Mouse (Mus musculus) heart, postnatal 14 days (tissue): Measurements from ENCODE around the gene Qk. TPM values are rescaled to one million over a fixed set of nuclear protein-coding genes. Genes with fewer than 3 reads are reported as not detected.

Experiments
- DNase-seq, 2 experiments: peaks; one replicate each; pipeline ENCODE4 v3.0.0; 2021 to 2022
- intact Hi-C: fragments of 180-260 bp; cut with DNase I; formaldehyde crosslinking; loops from one replicate; pipeline ENCODE4 v1.15.1; 2025
- total RNA-seq, 2 experiments: library from RNA; stranded (reverse); gene quantifications; 2 replicates each; pipeline ENCODE4 v1.2.3; 2021

Gene Qk
- total RNA-seq, 2 experiments from 2014 or later, result 417 to 428 TPM

DNA sequence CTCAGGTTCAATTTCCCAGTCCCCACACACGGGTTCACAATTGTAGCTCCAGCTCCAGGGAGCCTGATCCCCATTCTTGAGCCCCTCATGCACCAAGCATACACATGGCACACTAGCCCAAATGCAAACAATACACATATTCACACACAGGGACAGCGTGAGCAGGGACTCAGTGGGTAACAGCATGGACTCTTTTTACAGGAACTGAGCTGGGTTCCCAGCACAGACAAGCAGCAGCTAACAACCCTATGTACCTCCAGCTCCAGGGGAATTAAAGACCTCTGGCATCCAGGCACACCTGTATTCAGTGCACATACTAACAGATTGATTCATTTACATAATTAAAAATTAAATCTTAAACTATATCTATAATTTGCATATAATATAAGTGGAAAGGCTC lies 34.9 kb downstream of the Qk start:
- no peak for DNase-seq
- intact Hi-C loops, result no loop called here

DNA sequence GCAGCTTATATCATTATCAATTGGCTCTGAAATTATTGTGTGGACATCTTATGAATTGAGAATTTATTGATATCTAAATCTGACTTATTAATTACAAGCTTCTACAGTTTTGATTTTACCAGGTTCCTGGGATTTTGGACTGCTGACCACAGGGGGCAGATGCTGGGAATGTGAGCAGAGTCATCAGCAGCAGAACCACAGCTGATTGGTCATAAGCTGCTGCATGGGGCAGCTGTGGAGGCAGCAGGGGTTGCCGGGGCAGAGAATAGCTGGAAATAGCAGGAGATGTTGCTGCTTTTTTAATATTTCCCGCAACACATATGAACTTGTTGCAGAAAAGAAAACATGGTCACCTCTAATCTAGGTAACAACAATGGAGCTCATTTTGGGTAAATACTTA lies 40.1 kb downstream of the Qk start:
- intact Hi-C loops, result no loop called here
- no peak for DNase-seq

DNA sequence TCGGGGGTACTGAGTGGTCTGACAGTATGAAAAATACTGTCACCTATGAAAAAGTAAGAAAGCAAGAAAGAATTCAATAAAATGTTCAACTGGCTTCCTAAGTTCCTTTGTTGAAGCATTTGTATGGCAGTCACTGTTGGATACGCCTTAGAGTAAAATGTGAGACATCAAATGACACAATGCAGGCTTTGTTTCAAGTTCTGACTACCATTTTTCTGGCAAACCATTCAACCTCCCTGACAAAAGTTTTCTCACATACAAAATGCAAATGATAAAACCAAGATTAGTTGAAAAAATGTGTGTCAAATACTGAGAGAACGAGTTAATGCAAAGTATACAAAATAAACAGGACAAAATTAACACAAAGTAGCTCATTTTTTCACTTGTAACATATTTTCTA lies 50.1 kb downstream of the Qk start:
- DNase-seq, result no peak
- intact Hi-C loops, result loop anchor here (5.0 kb wide), 1 partner anchor 52 kb away; no protein-coding TSS in a partner anchor

DNA sequence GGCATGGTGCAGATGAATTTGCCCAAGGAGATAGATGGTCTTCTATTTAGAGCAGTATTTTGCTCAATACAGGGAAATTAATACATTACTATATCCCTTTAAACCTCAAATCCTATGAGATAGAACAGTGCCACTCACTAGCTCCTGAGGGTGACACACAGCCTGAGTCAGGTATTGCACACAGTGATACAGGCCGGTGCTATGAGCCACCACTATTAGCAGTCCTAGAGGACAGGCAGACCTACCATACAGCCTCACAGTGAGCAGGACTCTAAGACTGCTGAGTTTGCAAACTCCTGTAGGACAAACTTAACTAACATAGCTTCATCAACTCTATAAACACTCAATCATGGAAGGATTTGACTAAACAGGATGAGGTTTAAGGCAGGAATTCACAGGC lies 51.2 kb downstream of the Qk start:
- intact Hi-C loops, result loop anchor here (5.0 kb wide), 1 partner anchor 51 kb away; no protein-coding TSS in a partner anchor
- no peak for DNase-seq

DNA sequence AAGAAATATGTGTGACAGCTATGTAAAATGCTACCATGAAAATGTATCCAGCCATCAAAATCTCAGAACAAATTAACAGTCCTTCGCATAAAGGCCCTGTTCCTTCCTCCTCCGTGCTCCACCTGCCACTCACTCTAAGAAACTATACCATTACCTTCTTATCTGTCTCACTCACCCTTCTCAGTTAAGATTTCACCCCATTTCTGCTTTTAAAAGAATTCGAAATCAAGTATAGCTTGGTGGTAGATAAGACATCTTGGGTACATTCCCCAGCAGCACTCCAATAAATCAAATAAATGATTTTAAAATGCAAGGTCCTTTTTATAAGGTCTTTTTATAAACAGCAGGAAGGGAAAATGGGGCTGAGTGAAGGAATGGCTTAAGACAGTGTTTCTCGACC lies 53.4 kb downstream of the Qk start:
- DNase-seq, result no peak
- intact Hi-C loops, result loop anchor here (5.0 kb wide), 1 partner anchor 49 kb away; no protein-coding TSS in a partner anchor

DNA sequence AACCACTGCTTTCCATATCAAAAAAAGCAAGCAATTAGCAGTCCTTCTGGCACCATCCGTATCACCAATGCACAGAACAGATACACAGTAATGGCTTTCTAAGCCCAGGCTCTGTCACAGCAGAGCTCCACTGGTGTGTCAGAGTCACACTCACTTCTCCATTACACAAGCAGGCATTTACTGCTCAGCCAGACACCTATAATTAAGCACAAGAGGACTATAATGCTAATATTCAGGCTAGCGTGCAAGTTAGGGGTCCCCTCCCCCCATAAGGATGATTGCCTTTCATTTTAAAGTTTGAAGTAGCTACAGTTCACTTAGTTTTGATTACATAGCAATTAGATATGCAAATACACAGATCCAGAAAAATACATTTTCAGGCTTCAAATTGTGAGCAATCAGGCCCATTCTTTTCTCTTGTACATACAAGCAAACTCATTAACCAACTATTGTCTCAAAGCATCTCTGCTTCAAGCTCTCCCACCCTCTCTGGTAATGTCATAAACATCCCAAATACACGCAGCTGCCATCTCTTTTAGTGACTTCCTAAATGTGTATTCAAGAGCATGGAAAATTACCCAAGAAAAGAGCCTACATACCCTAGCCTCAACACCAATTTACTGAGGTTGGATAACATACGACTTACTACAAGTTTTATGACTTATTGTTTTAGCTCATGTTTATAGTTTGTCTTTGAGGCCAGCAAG lies 68.2 kb downstream of the Qk start:
- no peak for DNase-seq
- intact Hi-C loops, result no loop called here

DNA sequence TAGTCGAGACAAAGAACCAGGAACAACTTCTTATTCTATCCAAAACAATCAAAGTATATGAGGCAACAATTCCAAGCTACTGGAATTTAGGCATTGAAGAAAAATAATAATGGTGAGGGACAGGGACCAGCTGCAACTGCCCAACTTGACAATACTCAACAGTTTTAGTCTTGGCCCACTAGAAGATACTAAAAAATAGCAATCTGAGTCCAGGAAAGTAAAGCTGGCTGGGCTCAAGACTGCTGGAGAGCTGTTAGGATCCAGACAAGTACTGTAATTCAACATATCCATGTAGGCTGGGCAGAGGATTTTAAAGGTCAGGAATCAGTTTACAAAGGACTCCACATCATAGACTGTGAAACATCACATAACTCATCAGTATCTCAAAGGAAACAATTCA lies 79.6 kb downstream of the Qk start:
- intact Hi-C loops, result loop anchor here (5.0 kb wide), 1 partner anchor 52 kb away; no protein-coding TSS in a partner anchor
- DNase-seq, result no peak

DNA sequence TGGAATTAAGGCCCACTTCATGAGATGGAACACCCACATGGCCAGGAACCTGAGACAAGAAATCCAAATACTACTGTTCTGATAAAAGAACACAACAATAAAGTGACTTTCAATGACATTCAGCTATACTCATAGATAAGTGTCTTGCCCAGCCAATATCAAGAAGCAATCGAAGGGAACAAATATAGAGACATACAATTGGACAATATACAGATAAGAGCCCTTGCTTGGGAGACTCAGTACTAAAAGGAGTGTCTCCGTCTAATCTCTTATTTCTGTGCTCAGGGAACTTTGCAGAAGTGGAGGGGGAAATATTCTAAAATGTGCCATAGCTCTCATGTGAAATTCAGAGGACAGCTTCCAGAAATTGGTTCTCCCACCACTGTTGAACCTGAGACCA lies 83.1 kb downstream of the Qk start:
- intact Hi-C loops, result no loop called here
- no peak for DNase-seq

DNA sequence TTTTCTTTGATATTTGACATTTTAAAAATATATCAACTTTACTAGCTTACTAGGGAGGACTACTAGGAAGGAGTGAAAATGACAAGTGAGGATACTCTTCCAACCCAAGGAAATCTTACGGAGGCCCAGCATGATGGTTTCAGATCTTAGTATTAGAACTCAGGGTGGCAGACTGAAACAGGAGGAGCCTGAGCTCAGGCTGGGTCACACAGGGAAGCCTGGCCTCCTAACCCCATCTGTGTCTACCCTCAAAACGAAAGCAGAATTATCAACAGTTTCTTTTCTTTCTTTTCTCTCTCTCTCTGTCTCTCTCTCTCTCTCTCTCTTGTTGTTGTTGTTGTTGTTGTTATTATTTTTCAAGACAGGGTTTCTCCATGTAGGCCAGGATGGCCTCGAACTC lies 87.2 kb downstream of the Qk start:
- intact Hi-C loops, result no loop called here

DNA sequence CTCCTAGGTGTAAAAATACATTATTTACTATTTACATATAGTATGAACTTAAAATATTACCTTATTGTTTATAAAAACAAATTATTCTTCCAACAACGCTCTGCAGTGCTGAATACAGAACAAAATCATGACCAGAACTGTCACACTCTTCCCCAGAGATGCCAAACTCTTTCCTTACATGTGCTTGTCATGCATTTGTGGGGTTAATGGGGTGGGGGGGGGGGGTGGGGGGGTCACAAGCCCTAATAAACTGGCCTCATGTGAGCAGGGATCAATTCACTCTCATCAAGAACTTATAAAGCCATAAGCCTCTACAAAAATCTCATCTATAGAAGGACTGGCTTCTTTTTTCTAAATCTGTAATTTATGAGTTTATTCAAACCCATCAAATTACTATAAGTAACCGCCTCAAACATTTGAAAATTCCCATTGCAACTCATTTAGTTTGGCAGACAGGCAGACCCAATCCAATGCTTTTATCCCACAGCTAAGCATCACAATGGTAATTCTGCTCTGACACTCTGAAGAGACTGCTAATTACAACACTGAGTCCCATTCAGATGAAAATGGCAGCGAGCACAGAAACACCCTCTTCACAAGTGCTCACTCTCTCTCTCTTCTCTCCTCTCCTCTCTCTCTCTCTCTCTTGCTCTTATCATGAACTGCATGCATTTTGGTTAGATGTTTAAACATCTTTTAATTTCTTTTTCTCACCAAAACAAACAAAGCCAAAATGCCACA lies 91.7 kb downstream of the Qk start:
- intact Hi-C loops, result loop anchor here (5.0 kb wide), 1 partner anchor 84 kb away; no protein-coding TSS in a partner anchor
- no peak for DNase-seq

More for the DNA sequence above, 87.2 kb downstream of the Qk start:
- no peak for DNase-seq

DNA sequence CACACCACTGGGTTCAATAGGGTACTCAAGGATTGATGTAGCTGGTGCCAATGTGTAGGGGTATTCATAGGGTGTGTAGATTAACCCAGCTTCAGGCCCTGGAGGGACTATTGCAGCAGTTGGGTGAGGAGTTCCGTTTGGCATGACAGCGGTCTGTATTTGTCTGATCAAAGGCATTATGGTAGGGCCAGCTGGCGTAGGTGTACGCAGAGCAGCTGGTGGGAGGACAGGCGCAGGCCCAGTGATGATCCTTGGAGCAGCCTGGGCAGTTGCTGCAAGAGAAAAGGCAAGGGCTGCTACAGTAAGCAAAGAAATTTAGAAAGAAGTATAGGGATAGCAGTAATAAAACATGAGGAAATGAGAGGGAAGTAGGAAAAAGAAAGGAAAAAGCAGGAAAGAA lies 103.5 kb downstream of the Qk start:
- intact Hi-C loops, result loop anchor here (5.0 kb wide), 1 partner anchor 51 kb away; no protein-coding TSS in a partner anchor
- DNase-seq, result no peak

DNA sequence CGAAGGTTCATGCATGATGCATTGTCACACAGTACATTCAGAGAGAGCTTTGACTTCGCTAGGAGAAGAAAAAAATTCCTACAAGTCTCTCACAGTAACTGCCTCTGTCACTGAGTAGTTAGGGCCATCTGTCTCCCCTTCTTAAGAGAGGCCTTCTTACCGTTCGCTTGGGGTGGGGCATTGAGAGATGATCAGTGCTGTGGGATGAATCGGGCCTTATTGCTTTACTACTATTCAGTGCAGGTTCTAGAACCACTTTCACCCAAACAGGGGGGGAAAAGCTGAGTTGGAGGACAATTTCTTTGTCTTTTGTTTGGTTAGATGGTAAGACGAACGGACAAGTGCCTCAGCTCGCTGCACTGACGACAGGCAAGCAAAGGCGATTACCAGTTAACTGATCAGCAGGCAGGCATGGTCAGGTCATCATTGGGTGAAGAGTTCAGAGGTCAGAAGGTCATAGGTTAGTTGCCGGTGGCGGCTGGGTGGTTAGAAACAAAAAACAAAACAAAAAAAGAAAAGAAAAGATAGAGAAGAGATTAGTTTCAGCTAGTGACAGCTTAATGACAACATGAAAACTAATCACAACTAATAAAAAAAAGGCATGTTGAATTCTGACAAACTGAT lies 110.4 kb downstream of the Qk start:
- intact Hi-C loops, result no loop called here
- no peak for DNase-seq

DNA sequence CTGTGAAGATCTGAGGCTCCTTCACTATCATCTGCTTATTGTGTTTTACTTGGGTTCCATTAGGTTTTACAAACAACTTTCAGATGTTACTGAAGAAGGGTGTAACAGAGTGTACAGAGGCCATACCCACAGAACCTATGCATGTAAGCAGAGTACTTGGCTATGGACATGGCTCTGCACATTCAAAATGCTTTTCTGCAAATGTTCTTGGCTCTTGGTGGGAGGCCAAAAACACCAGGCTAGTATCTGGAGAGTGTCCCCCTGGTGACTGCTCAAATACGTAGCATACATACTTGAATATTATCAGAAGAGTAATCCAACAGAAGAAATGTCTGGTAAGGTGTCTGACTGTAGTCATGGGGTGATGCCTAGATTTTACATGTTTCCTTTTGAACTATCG lies 121.0 kb downstream of the Qk start:
- DNase-seq, result no peak

DNA sequence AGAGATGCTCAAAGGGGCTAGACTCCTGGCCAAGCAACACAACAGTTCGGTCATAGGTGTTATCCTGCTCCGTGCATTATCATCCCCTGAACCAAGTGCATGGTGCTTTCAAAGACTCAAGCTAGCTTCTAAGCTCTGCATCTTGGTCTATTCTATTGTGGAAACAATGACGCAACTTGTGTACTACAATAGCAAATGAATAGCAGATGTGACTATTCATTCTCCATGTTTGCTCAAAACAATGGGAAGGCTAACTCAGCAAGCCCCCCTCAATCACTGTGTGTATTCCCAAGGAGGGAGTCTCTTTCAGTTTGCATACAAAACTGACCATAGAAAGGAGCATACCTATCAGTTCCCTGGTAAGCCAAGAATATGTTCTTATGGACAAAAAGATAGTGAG lies 121.4 kb downstream of the Qk start:
- intact Hi-C loops, result loop anchor here (5.0 to 10.0 kb wide), 3 partner anchors 297 to 547 kb away; no protein-coding TSS in a partner anchor
- no peak for DNase-seq

More for the DNA sequence above, 121.0 kb downstream of the Qk start:
- intact Hi-C loops, result loop anchor here (5.0 to 10.0 kb wide), 3 partner anchors 296 to 546 kb away; no protein-coding TSS in a partner anchor

DNA sequence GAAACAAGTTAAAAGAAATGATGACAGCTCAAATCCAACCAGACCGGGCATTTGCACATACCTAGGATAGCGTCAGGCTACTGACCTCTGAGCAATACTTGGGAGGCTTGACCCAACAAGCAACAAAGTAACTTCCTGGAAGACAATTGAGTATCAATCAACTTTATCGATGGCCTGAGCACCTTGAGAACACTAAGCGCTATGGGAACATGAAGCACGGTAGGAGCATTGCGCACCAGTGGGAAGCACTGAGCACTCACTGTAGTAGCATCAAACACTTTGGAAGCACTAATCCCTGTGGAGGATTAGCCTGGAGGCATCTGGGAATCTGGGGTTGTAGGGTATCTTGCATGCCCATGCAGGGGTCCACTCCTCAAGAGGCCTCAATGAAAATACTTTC lies 124.0 kb downstream of the Qk start:
- intact Hi-C loops, result loop anchor here (5.0 to 10.0 kb wide), 3 partner anchors 299 to 549 kb away; no protein-coding TSS in a partner anchor
- no peak for DNase-seq

DNA sequence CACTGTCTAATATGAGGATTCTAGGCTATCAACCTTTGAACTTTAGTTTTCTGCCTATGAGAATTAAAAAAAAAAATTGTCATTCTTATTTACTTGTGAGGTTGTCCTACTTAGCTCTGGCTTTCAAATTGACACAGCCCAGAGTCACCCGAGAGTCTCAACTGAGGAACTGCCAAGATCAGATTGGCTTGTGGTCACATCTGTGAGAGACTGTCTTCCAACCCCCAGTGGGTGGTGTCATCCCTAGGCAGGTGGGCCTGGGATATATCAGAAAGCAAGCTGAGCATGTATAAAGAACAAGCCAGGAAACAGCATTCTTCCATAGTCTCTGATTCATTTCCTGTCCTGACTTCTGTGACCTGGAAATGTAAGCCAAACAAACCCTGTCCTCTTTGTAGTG lies 128.8 kb downstream of the Qk start:
- no peak for DNase-seq
- intact Hi-C loops, result loop anchor here (10.0 kb wide), 2 partner anchors 304 to 554 kb away; no protein-coding TSS in a partner anchor

DNA sequence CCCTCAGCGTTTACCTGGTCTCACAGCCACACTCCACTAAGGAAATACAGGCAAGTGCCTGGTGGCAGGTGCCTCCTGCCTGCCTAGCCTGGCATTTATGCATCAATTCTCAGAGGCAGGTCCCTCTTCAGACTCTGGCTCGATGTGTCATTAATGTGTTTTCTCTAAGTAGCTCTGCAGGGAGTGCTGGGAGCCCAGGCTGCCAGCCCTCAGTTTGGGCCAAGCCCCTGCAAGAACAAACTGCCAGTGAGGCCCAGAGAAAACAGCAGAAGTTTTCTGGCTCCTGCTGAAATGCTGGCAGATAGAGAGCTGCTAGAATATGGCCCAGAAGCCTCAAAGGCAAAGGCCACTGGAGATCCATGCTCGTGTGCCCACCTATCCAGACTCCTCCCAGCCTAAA lies 131.2 kb downstream of the Qk start:
- DNase-seq, result no peak
- intact Hi-C loops, result no loop called here

DNA sequence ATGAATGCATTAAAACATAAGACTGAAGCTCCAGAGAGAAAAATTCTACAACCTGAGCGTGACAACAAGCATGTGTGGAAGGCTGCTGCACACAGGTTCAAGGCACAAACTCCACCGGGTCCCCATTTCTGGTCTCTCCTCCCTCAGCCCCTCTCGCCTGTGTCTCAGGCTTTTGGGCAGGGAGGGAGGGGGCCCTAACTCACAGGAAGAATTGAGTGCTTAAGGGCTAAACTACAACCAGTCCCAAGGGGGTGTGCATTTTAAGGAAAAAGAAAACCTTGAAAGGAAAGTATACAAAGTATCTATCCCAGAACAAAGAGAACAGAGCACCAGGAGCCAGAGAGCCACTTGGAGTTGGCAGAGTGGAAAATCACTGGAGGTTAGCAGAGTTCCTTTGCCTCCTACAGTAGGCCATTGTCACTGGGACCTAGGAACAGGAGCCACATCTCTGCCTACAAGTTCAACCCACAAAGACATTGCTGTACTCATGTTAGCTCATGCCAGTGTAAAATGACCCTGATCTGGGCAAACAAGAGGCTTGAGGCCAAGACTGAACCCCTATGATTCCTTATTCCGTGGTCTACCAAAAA lies 132.1 kb downstream of the Qk start:
- DNase-seq, result no peak
- intact Hi-C loops, result no loop called here

DNA sequence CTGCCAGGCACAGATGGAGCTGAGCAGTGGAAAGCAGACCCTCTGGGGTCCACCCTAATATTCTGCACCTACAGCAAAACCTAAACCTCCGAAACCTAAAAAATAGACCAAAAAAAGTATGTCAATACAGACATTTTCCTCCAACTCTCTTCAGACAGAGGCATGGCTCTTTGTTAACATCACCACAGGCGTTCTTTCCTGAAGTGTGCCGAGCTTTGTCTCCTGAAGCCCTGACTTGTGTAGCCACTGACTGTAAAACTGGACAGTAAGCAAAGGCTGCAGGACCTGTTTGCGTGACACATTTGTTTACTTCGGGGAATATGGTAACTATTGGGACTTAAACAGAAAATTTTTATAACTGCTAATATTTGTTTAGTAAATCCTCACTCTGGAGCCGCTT lies 137.9 kb downstream of the Qk start:
- no peak for DNase-seq
- intact Hi-C loops, result loop anchor here (5.0 kb wide), 1 partner anchor 74 kb away; no protein-coding TSS in a partner anchor

DNA sequence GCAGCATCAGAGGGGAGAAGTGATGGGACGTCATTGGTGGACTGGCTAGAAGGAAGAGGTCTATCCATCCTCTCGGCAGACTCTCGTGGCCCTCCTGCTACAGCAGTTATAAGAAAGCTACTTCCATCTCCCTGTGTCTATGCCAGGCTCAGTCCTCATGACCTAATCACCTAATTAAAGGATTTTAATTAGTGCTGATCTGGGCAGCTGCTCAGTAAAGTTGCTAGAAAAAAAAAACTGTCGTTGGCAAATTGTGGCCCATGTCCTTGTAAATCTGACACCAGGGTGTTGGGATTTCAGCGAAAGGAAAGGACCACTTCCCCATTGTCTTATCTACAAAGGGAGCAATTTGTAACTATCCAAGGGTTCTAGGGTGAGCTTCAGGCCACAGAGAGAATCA lies 142.6 kb downstream of the Qk start:
- no peak for DNase-seq
- intact Hi-C loops, result no loop called here

DNA sequence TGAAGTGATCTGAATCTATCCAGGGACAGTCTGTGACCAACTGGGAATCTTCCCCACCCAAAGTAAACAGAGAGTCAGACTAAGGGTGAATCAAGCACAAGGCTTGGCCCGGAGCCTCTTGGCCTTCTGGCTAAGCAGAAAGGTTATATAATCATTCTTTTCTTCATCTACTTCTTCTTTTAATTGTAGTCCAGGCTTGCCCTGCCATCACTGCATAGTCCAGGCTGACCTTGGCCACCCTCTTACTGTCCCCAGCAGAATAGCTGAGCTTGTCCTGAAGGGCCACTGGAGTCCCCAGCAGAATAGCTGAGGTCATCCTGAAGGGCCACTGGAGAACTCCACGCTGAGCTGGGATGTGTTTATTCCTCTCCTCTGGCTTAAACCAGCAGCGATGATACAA lies 158.4 kb downstream of the Qk start:
- intact Hi-C loops, result no loop called here
- no peak for DNase-seq
